Mouse (Mus musculus): ENCODE results near the gene 1700020L24Rik. TPM values are rescaled to one million over a fixed set of nuclear protein-coding genes. Genes with fewer than 3 reads are reported as not detected.
A peak's percentile ranks its signal among the peaks of the same experiment; 100 is the strongest.

1700020L24Rik gene
- under 1 TPM in 1 of 2 experiments, not detected in 1; 0.54 TPM for total RNA-seq (2021)

- DNase-seq (ENCODE audit: low spot score in 2 of 2) = no peak
- intact Hi-C loops (cut with DNase I) = no loop called here
These were observed at the start of gene 1700020L24Rik for GRCm38 (mm10) chr11:83437377-83437776. Gene 1700020L24Rik (plus strand): TSS chr11:83437677.

- no peak for DNase-seq (ENCODE audit: low spot score in 2 of 2)
- intact Hi-C loops (cut with DNase I) = no loop called here
These were observed 44.4 kb upstream of the 1700020L24Rik start for GRCm38 (mm10) chr11:83393062-83393461.

- DNase-seq (ENCODE audit: low spot score in 2 of 2) = no peak
- intact Hi-C loops (cut with DNase I) = no loop called here
These were observed 42.6 kb upstream of the 1700020L24Rik start for GRCm38 (mm10) chr11:83394802-83395439.

- intact Hi-C loops (cut with DNase I) = no loop called here
- DNase-seq (ENCODE audit: low spot score in 2 of 2) = no peak
These were observed 39.9 kb upstream of the 1700020L24Rik start for GRCm38 (mm10) chr11:83397626-83398025.

- intact Hi-C loops (cut with DNase I) = no loop called here
- DNase-seq (ENCODE audit: low spot score in 2 of 2) = no peak
These were observed 38.8 kb upstream of the 1700020L24Rik start for GRCm38 (mm10) chr11:83398724-83399123.

- intact Hi-C loops (cut with DNase I) = no loop called here
- DNase-seq (ENCODE audit: low spot score in 2 of 2) = no peak
These were observed 33.7 kb upstream of the 1700020L24Rik start for GRCm38 (mm10) chr11:83403787-83404186.

- intact Hi-C loops (cut with DNase I) = no loop called here
These were observed 31.1 kb upstream of the 1700020L24Rik start for GRCm38 (mm10) chr11:83406391-83406790.

GRCm38 (mm10) chr11:83408242-83408641, 29.2 kb upstream of the 1700020L24Rik start:
- no peak for DNase-seq (ENCODE audit: low spot score in 2 of 2)
- intact Hi-C loops (cut with DNase I) = no loop called here

More at GRCm38 (mm10) chr11:83406391-83406790, 31.1 kb upstream of the 1700020L24Rik start:
- no peak for DNase-seq (ENCODE audit: low spot score in 2 of 2)

GRCm38 (mm10) chr11:83409087-83409754, 28.3 kb upstream of the 1700020L24Rik start, which contains the start of gene Rasl10b:
Gene Rasl10b (plus strand): TSS chr11:83409137.
- intact Hi-C loops (cut with DNase I) = no loop called here
- DNase-seq (ENCODE audit: low spot score in 2 of 2) = peak in 1 of 2 experiments; percentile 66

- no peak for DNase-seq (ENCODE audit: low spot score in 2 of 2)
- intact Hi-C loops (cut with DNase I) = no loop called here
These were observed 27.6 kb upstream of the 1700020L24Rik start for GRCm38 (mm10) chr11:83409792-83410291.

GRCm38 (mm10) chr11:83410510-83410909, 27.0 kb upstream of the 1700020L24Rik start:
- intact Hi-C loops (cut with DNase I) = no loop called here
- no peak for DNase-seq (ENCODE audit: low spot score in 2 of 2)

GRCm38 (mm10) chr11:83417080-83417479, 20.4 kb upstream of the 1700020L24Rik start:
- intact Hi-C loops (cut with DNase I) = no loop called here
- no peak for DNase-seq (ENCODE audit: low spot score in 2 of 2)

- peak in 1 of 2 experiments; percentile 58 for DNase-seq (ENCODE audit: low spot score in 2 of 2)
- intact Hi-C loops (cut with DNase I) = no loop called here
These were observed 19.8 kb upstream of the 1700020L24Rik start for GRCm38 (mm10) chr11:83417708-83418107.

- intact Hi-C loops (cut with DNase I) = no loop called here
- DNase-seq (ENCODE audit: low spot score in 2 of 2) = peak; percentile 72 to 84
These were observed 18.9 kb upstream of the 1700020L24Rik start for GRCm38 (mm10) chr11:83418566-83418965.

- no peak for DNase-seq (ENCODE audit: low spot score in 2 of 2)
- intact Hi-C loops (cut with DNase I) = no loop called here
These were observed 17.1 kb upstream of the 1700020L24Rik start for GRCm38 (mm10) chr11:83420338-83420737.

GRCm38 (mm10) chr11:83421305-83421704, 16.2 kb upstream of the 1700020L24Rik start:
- DNase-seq (ENCODE audit: low spot score in 2 of 2) = no peak
- intact Hi-C loops (cut with DNase I) = no loop called here

GRCm38 (mm10) chr11:83424681-83425080, 12.8 kb upstream of the 1700020L24Rik start:
- intact Hi-C loops (cut with DNase I) = loop anchor here (2.0 kb wide), 2 partner anchors 68 to 98 kb away; no protein-coding TSS in a partner anchor
- peak; percentile 64 to 74 for DNase-seq (ENCODE audit: low spot score in 2 of 2)

- intact Hi-C loops (cut with DNase I) = no loop called here
- no peak for DNase-seq (ENCODE audit: low spot score in 2 of 2)
These were observed 10.5 kb upstream of the 1700020L24Rik start for GRCm38 (mm10) chr11:83426964-83427363.

GRCm38 (mm10) chr11:83429355-83429754, 8.1 kb upstream of the 1700020L24Rik start, which contains the start of gene Gas2l2:
Gene Gas2l2 (minus strand): TSS chr11:83429455.
- intact Hi-C loops (cut with DNase I) = no loop called here
- DNase-seq (ENCODE audit: low spot score in 2 of 2) = no peak

- intact Hi-C loops (cut with DNase I) = no loop called here
- DNase-seq (ENCODE audit: low spot score in 2 of 2) = no peak
These were observed 4.9 kb upstream of the 1700020L24Rik start for GRCm38 (mm10) chr11:83432533-83432932.

Data from left cerebral cortex, postnatal 36 days (tissue).